Mouse (Mus musculus) ES-Bruce4 (cell line): ENCODE data around the gene Rdx.

Experiments
- CTCF ChIP-seq: IDR thresholded peaks from one replicate; pipeline ENCODE4 v1.8.1; 2011; ENCODE audit warnings: low read depth, low read length
- EP300 ChIP-seq: IDR thresholded peaks from 2 replicates; pipeline ENCODE4 v1.6.1; 2011; ENCODE audit warnings: low read depth, low read length; ENCODE audit not compliant: insufficient read depth
- POLR2A ChIP-seq: IDR thresholded peaks from one replicate; pipeline ENCODE4 v1.8.1; 2011; ENCODE audit warnings: low read length; ENCODE audit not compliant: insufficient read depth

- TF ChIP-seq POLR2A (no peak), EP300 (no peak), CTCF (no peak)
Measured at GRCm38 (mm10) chr9:52076089-52076488, 29.1 kb downstream of the Rdx start.
